Mouse (Mus musculus) stomach, embryonic 16.5 days (tissue): ENCODE data around the gene Gm12184. TPM values are rescaled to one million over a fixed set of nuclear protein-coding genes. Genes with fewer than 3 reads are reported as not detected.

Experiments
- ATAC-seq: fragments of 200-750 bp; cut with Nextera tagmentation; 2 replicates; pipeline ENCODE4 v1.8.0; 2017; ENCODE audit warnings: moderate number of reproducible peaks, moderate TSS enrichment; ENCODE audit not compliant: insufficient read depth, low FRiP score
- H3K27ac ChIP-seq: fragments of 300-500 bp; sonication (generic); 2 replicates; pipeline ENCODE4 v1.5.1; 2014; ENCODE audit warnings: low read length
- H3K27me3 ChIP-seq: fragments of 300-500 bp; sonication (generic); 2 replicates; pipeline ENCODE4 v1.6.1; 2014; ENCODE audit warnings: low read length, control low read depth, mixed read lengths; ENCODE audit not compliant: control insufficient read depth, insufficient read depth
- H3K36me3 ChIP-seq: fragments of 300-500 bp; sonication (generic); 2 replicates; pipeline ENCODE4 v1.6.1; 2014; ENCODE audit warnings: low read length; ENCODE audit not compliant: control insufficient read depth, insufficient read depth
- H3K4me1 ChIP-seq: fragments of 300-500 bp; sonication (generic); 2 replicates; pipeline ENCODE4 v1.6.1; 2014; ENCODE audit warnings: low read length, control low read depth, mixed read lengths; ENCODE audit not compliant: control insufficient read depth, insufficient read depth
- H3K4me2 ChIP-seq: fragments of 300-500 bp; sonication (generic); 2 replicates; pipeline ENCODE4 v1.6.1; 2014; ENCODE audit warnings: low read depth, low read length, mixed read lengths
- H3K4me3 ChIP-seq: fragments of 300-500 bp; sonication (generic); replicated peaks from 2 replicates; pipeline ENCODE4 v1.5.1; 2014; ENCODE audit warnings: mild to moderate bottlenecking, low read length
- H3K9ac ChIP-seq: fragments of 300-500 bp; sonication (generic); 2 replicates; pipeline ENCODE4 v1.6.1; 2014; ENCODE audit warnings: low read length
- H3K9me3 ChIP-seq: fragments of 300-500 bp; sonication (generic); replicated peaks from 2 replicates; pipeline ENCODE4 v1.6.1; 2016; ENCODE audit warnings: low read length, control low read depth; ENCODE audit not compliant: control insufficient read depth
- WGBS: fragments of 180-500 bp; shearing (Covaris S2); extraction: QIAGEN DNeasy Blood & Tissue Kit; methylation state at CpG from one replicate; pipeline ENCODE4 v1.1.7; 2014; 5-methylcytosine and 5-hydroxymethylcytosine counted together
- polyA plus RNA-seq: library from polyadenylated mRNA; unstranded; fragments of >200 nt; fragmentation: Nextera tagmentation; extraction: Ambion mirVana; gene quantifications from 2 replicates; pipeline ENCODE4 v1.2.1, GENCODE M21; 2015

The Gm12184 gene
- polyA plus RNA-seq, 1 experiment from 2014 or later, result 0.98 TPM

- no peaks in the 10 kb centered on the region for H3K9me3 ChIP-seq
- 0 out of 2 replicates have a peak, but pooled peaks cover 4% of the 10 kb centered on the region for H3K4me1 ChIP-seq
- H3K9ac ChIP-seq, result no peak overlapping the region
- no peaks in the 10 kb centered on the region for H3K27me3 ChIP-seq
- H3K4me2 ChIP-seq, result no peak overlapping the region
- H3K36me3 ChIP-seq, result peaks cover 30% of the 10 kb centered on the region
- peak overlapping the region; percentile 7; the same call in 1 of the 2 replicates for H3K27ac ChIP-seq
- WGBS, result 50% methylated on average over 4 of the region's 4 CpGs
- no peak overlapping the region for H3K4me3 ChIP-seq
- ATAC-seq, result no peak
Observed at GRCm38 (mm10) chr11:48809434-48809830, 17.0 kb downstream of the Gm12184 start.

- H3K4me3 ChIP-seq, result no peak overlapping the region
- peak overlapping the region; percentile 7; the same call in 1 of the 2 replicates for H3K27ac ChIP-seq
- no peaks in the 10 kb centered on the region for H3K4me1 ChIP-seq
- no peaks in the 10 kb centered on the region for H3K9me3 ChIP-seq
- H3K9ac ChIP-seq, result no peak overlapping the region
- peak; percentile 20; the same call in 1 of the 2 replicates for ATAC-seq
- 54% methylated on average over 16 of the region's 16 CpGs for WGBS
- H3K4me2 ChIP-seq, result no peak overlapping the region
- H3K36me3 ChIP-seq, result peaks cover 35% of the 10 kb centered on the region
- no peaks in the 10 kb centered on the region for H3K27me3 ChIP-seq
Observed at GRCm38 (mm10) chr11:48808737-48809433, 17.6 kb downstream of the Gm12184 start.

DNA sequence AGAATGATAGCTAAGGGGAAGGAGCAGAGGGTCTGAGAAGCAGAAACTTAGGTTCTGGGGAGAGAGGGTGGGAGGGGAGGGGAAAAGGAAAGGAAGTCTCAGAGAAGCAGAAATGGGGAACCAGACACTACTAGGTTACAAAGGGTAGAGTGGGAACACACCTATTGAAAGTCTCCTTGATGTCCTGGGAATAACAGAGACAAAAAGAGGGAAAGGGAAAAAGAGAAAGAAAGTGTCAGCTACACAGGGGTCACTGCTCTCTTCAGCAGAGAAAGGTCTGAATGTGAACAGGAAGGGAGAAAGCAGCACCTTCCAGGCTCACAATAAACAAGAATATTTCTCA, 18.2 kb downstream of the Gm12184 start:
- Histone ChIP-seq H3K9ac (no peak overlapping the region), H3K27me3 (no peaks in the 10 kb centered on the region), H3K4me3 (no peak overlapping the region), H3K4me2 (no peak overlapping the region), H3K4me1 (no peaks in the 10 kb centered on the region), H3K36me3 (peaks cover 41% of the 10 kb centered on the region), H3K27ac (no peak overlapping the region), H3K9me3 (no peaks in the 10 kb centered on the region)
- no peak for ATAC-seq

DNA sequence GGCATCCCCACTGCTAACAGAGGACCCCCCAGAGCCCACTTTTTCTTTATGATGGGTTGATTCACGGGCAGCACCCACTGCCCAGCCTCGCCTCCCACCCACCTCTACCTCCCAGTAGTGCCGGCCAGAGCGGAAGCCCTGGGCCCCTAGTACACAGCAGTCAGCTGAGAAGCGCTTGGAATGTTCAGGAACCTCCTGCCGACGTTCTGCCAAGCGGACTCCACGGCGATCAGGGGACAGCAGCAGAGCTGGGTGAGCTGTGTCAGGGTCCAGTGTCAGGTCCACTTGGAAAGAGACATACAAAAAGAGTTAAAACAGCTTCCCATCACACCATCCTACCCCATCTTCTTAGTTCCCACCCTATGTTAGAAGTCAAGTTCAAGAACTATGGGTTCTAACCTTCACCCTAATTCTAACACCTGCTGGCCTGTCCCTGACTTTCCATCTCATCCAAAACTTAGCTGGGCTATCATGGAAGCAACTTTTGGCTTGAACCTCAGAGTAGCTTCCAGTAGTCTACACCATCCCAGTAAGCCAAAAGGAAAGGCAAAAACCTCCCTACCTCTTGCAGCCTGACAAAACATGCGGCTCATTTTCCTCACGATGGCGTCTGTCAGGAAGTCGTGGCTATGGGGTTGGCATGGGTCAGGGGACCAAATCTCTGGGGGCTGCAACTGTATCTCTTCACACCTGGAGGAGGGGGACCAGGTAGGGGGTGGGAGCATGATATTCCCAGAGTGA, 18.7 kb downstream of the Gm12184 start:
- Histone ChIP-seq H3K9me3 (no peaks in the 10 kb centered on the region), H3K27me3 (no peaks in the 10 kb centered on the region), H3K27ac (no peak overlapping the region), H3K4me2 (no peak overlapping the region), H3K9ac (no peak overlapping the region), H3K4me1 (no peaks in the 10 kb centered on the region), H3K4me3 (no peak overlapping the region), H3K36me3 (peaks cover 47% of the 10 kb centered on the region)
- 64% methylated on average over 14 of the region's 14 CpGs for WGBS
- no peak for ATAC-seq

GRCm38 (mm10) chr11:48806856-48807562, 19.4 kb downstream of the Gm12184 start:
- no peak overlapping the region for H3K27ac ChIP-seq
- WGBS, result 64% methylated on average over 21 of the region's 21 CpGs
- H3K4me2 ChIP-seq, result no peak overlapping the region
- H3K4me3 ChIP-seq, result no peak overlapping the region
- H3K27me3 ChIP-seq, result no peaks in the 10 kb centered on the region
- peaks cover 49% of the 10 kb centered on the region for H3K36me3 ChIP-seq
- peaks cover 5% of the 10 kb centered on the region for H3K4me1 ChIP-seq
- no peaks in the 10 kb centered on the region for H3K9me3 ChIP-seq
- ATAC-seq, result peak; percentile 13; the same call in 1 of the 2 replicates
- no peak overlapping the region for H3K9ac ChIP-seq

- Histone ChIP-seq H3K27me3 (no peaks in the 10 kb centered on the region), H3K4me3 (no peak overlapping the region), H3K36me3 (peaks cover 44% of the 10 kb centered on the region), H3K27ac (no peak overlapping the region), H3K4me1 (peaks cover 13% of the 10 kb centered on the region), H3K9me3 (no peaks in the 10 kb centered on the region), H3K9ac (no peak overlapping the region), H3K4me2 (no peak overlapping the region)
- WGBS, result 79% methylated on average over 2 of the region's 2 CpGs
- ATAC-seq, result no peak
Observed at GRCm38 (mm10) chr11:48804922-48805321, 21.5 kb downstream of the Gm12184 start.

GRCm38 (mm10) chr11:48803988-48804387, 22.5 kb downstream of the Gm12184 start:
- no peak overlapping the region for H3K4me3 ChIP-seq
- no peak overlapping the region for H3K4me2 ChIP-seq
- ATAC-seq, result no peak
- peaks cover 13% of the 10 kb centered on the region for H3K4me1 ChIP-seq
- no peaks in the 10 kb centered on the region for H3K27me3 ChIP-seq
- WGBS, result 93% methylated on average over 2 of the region's 2 CpGs
- no peak overlapping the region for H3K27ac ChIP-seq
- H3K36me3 ChIP-seq, result peaks cover 41% of the 10 kb centered on the region
- H3K9me3 ChIP-seq, result no peaks in the 10 kb centered on the region
- no peak overlapping the region for H3K9ac ChIP-seq

DNA sequence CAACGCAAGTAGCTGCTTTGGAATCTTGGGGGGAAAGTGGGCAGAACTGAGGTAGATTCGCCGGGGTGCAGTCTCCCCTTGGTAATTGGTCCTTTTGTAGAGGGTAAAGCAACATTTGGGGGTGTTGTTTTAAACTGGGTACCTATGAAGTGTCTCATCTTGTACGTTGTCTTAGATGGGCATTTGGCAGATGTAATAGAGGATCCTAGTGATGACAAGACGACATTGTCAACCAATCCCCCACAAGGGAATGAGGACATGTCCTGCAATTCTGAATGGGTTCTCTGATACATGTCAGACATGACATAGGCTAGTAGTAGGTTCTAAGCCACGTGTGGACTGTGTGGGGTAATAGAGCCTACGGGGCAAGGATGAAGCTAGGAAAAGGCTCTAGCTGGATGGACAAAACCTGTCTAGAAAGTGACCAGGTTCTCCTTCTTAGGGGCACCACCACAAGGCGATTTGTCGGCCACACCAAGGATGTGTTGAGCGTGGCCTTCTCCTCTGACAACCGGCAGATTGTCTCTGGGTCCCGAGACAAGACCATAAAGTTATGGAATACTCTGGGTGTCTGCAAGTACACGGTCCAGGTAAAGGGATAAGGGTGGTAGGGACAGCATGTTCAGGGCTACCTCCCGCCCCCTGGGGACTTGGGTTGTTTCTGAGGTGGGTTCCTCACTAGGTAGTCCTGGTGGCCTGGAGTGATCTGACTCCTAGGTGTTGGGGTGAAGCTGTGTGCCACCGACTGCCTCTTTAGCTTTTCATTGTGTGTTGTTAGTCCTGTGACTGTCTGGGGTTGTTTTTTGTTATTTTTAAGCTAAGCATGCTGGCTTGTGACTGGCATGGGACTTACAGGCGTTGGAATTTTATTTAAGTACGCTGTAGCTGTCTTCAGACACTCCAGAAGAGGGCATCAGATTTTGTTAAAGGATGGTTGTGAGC, 24.4 kb downstream of the Gm12184 start:
- Histone ChIP-seq H3K4me1 (peaks cover 13% of the 10 kb centered on the region), H3K27me3 (no peaks in the 10 kb centered on the region), H3K9ac (peak overlapping the region; percentile 96), H3K9me3 (no peaks in the 10 kb centered on the region), H3K27ac (no peak overlapping the region), H3K4me2 (peak overlapping the region; percentile 97), H3K36me3 (peaks cover 37% of the 10 kb centered on the region), H3K4me3 (peak overlapping the region; percentile 91)
- 67% methylated on average over 17 of the region's 17 CpGs for WGBS
- ATAC-seq, result no peak
